In genomic region chr1:36059351-36059750, GRCm38 (mm10) we compare ENCODE assay signal across 18 mouse cellular contexts. TPM values are rescaled to one million over a fixed set of nuclear protein-coding genes. Genes with fewer than 3 reads are reported as not detected.
A peak's percentile ranks its signal among the peaks of the same experiment; 100 is the strongest.
DNase-seq lines count a peak whose midpoint lies in the region; ATAC-seq and TF ChIP-seq lines count a peak whose summit lies in the region.
"Had no signal": no experiment of that assay in that cellular context is flagged by ENCODE, and none has a peak within 500 bp of the region (broad histone marks: within the 10 kb centered on the region; RNA-seq: fewer than 3 reads in every experiment).

No protein-coding gene starts in this region.

- H3K4me1 ChIP-seq in forebrain, embryonic 10.5 days, result peaks cover 58% of the 10 kb centered on the region
- peaks cover 12% of the 10 kb centered on the region for H3K4me1 ChIP-seq in forebrain, embryonic 14.5 days (ENCODE audit: control insufficient read depth, insufficient read depth, low read length)
- H3K4me1 ChIP-seq in lung, embryonic 14.5 days (ENCODE audit: insufficient read depth), result peaks cover 3% of the 10 kb centered on the region; the same call in 1 of the 2 replicates
- peaks cover 17% of the 10 kb centered on the region for H3K4me1 ChIP-seq in limb, embryonic 15.5 days

- H3K36me3 ChIP-seq in forebrain, embryonic 10.5 days (replicated peaks), result no peaks in the 10 kb centered on the region
- H3K36me3 ChIP-seq in forebrain, embryonic 14.5 days (ENCODE audit: control insufficient read depth, insufficient read depth, low read length), result no peaks in the 10 kb centered on the region
- H3K36me3 ChIP-seq in lung, embryonic 14.5 days (ENCODE audit: insufficient read depth), result no peaks in the 10 kb centered on the region
- no peaks in the 10 kb centered on the region for H3K36me3 ChIP-seq in limb, embryonic 15.5 days
- H3K36me3 ChIP-seq: heart, embryonic 15.5 days; stomach, embryonic 15.5 days had no signal

- TF ChIP-seq CTCF in lung, embryonic 14.5 days (IDR thresholded peaks at IDR 0.05; ENCODE audit: low read depth), result no peak

- H3K9ac ChIP-seq in forebrain, embryonic 14.5 days (ENCODE audit: low read length), result no peak overlapping the region
- no peak overlapping the region for H3K9ac ChIP-seq in lung, embryonic 14.5 days
- H3K9ac ChIP-seq in limb, embryonic 15.5 days, result no peak overlapping the region
- H3K9ac ChIP-seq: heart, embryonic 15.5 days; stomach, embryonic 15.5 days had no signal

- peak overlapping the region; percentile 78 for H3K27ac ChIP-seq in forebrain, embryonic 10.5 days
- no peak overlapping the region for H3K27ac ChIP-seq in forebrain, embryonic 14.5 days (ENCODE audit: low read depth, low read length)
- H3K27ac ChIP-seq in lung, embryonic 14.5 days (ENCODE audit: low read depth), result peak overlapping the region; percentile 71
- peak overlapping the region; percentile 76; the same call in 1 of the 2 replicates for H3K27ac ChIP-seq in limb, embryonic 15.5 days

- H3K27me3 ChIP-seq in forebrain, embryonic 10.5 days (ENCODE audit: poor library complexity, severe bottlenecking), result peaks cover 36% of the 10 kb centered on the region
- H3K27me3 ChIP-seq in forebrain, embryonic 14.5 days (replicated peaks; ENCODE audit: control insufficient read depth, insufficient read depth, low read length), result no peaks in the 10 kb centered on the region
- no peaks in the 10 kb centered on the region for H3K27me3 ChIP-seq in lung, embryonic 14.5 days (ENCODE audit: insufficient read depth, low read length)
- no peaks in the 10 kb centered on the region for H3K27me3 ChIP-seq in limb, embryonic 15.5 days
- H3K27me3 ChIP-seq: heart, embryonic 15.5 days; stomach, embryonic 15.5 days had no signal

- peak; percentile 11 for DNase-seq in forebrain, embryonic 10.5 days (ENCODE audit: extremely low spot score, low spot score)
- no peak for DNase-seq in forebrain, embryonic 14.5 days (ENCODE audit: low spot score)
- no peak for DNase-seq in lung, embryonic 14.5 days
- DNase-seq in lung, postnatal 4 days, result no peak
- DNase-seq in spleen, postnatal 4 days (ENCODE audit: low spot score in 2 of 2), result peak; percentile 10 to 47
- DNase-seq in spleen, adult 12 weeks (ENCODE audit: low spot score), result no peak
- DNase-seq: adrenal gland, postnatal 10 days; cerebellum, adult 11 months; gastrocnemius, postnatal 36 days; layer of hippocampus, postnatal 36 days; thymus, postnatal 25 days had no signal

- ATAC-seq in forebrain, embryonic 14.5 days, result no peak
- no peak for ATAC-seq in lung, embryonic 14.5 days (ENCODE audit: insufficient read depth)
- no peak for ATAC-seq in limb, embryonic 15.5 days (ENCODE audit: insufficient number of reproducible peaks, low FRiP score, low TSS enrichment, low read depth)
- no peak for ATAC-seq in activated CD4-positive, CD25-positive, alpha-beta regulatory T cell, adult 4 months
- ATAC-seq: CD4-positive, CD25-positive, alpha-beta regulatory T cell, adult 4 months had no signal

- no peaks in the 10 kb centered on the region for H3K9me3 ChIP-seq in forebrain, embryonic 10.5 days
- no peaks in the 10 kb centered on the region for H3K9me3 ChIP-seq in forebrain, embryonic 14.5 days (replicated peaks; ENCODE audit: control insufficient read depth, low read length)
- no peaks in the 10 kb centered on the region for H3K9me3 ChIP-seq in lung, embryonic 14.5 days (ENCODE audit: low read depth, low read length)
- H3K9me3 ChIP-seq in limb, embryonic 15.5 days, result no peaks in the 10 kb centered on the region
- H3K9me3 ChIP-seq: heart, embryonic 15.5 days; stomach, embryonic 15.5 days had no signal

- no peak overlapping the region for H3K4me3 ChIP-seq in forebrain, embryonic 10.5 days
- H3K4me3 ChIP-seq in forebrain, embryonic 14.5 days (ENCODE audit: low read depth, low read length), result no peak overlapping the region
- H3K4me3 ChIP-seq in lung, embryonic 14.5 days (ENCODE audit: low read depth, low read length), result no peak overlapping the region
- H3K4me3 ChIP-seq in limb, embryonic 15.5 days, result no peak overlapping the region
- H3K4me3 ChIP-seq: erythroblast, embryonic 14.5 days; heart, embryonic 15.5 days; stomach, embryonic 15.5 days had no signal

- WGBS in forebrain, embryonic 10.5 days, result 87% methylated on average over 6 of the region's 6 CpGs
- WGBS in forebrain, embryonic 14.5 days, result 84% methylated on average over 6 of the region's 6 CpGs
- WGBS in lung, embryonic 14.5 days, result 79% methylated on average over 6 of the region's 6 CpGs
- 83% methylated on average over 6 of the region's 6 CpGs for WGBS in limb, embryonic 15.5 days

- no peak overlapping the region for H3K4me2 ChIP-seq in forebrain, embryonic 14.5 days (ENCODE audit: low read length)
- H3K4me2 ChIP-seq in lung, embryonic 14.5 days, result no peak overlapping the region
- H3K4me2 ChIP-seq in limb, embryonic 15.5 days, result no peak overlapping the region
- H3K4me2 ChIP-seq: heart, embryonic 15.5 days; liver, embryonic 11.5 days; stomach, embryonic 15.5 days had no signal

RNA-seq across cellular contexts. Expression of gene Hs6st1, which starts 8.8 kb away (rescaled TPM):
- polyA plus RNA-seq in forebrain, embryonic 10.5 days (2016; fragmentation: Nextera tagmentation; extraction: Ambion mirVana), result 4.2 TPM in 2 replicates
- 10.2 and 10.6 TPM in 2 replicates for polyA plus RNA-seq in forebrain, embryonic 14.5 days (2014; fragmentation: Nextera tagmentation; extraction: Ambion mirVana)
- 14.2 and 16.2 TPM in 2 replicates for polyA plus RNA-seq in lung, embryonic 14.5 days (2014; fragmentation: Nextera tagmentation; extraction: Ambion mirVana)
- polyA plus RNA-seq in limb, embryonic 15.5 days (2015; fragmentation: Nextera tagmentation; extraction: Ambion mirVana), result 6.5 and 8.1 TPM in 2 replicates
- 1 to 10 TPM; 2.8 to 3.8 TPM for polyA plus RNA-seq in activated CD4-positive, CD25-positive, alpha-beta regulatory T cell, adult 4 months (2017; shearing (Covaris generic))

Comparison
In these comparisons a context has a peak if more than half of its experiments do, and no peak if none do; other contexts are left out.
1. DNase-seq: peak in forebrain, embryonic 10.5 days (single experiment) and spleen, postnatal 4 days (2 of 2); none in forebrain, embryonic 14.5 days (single experiment), lung, embryonic 14.5 days (single experiment), lung, postnatal 4 days (0 of 2) and spleen, adult 12 weeks (single experiment).